Mouse (Mus musculus) embryonic facial prominence, embryonic 13.5 days (tissue): ENCODE data around the gene Ndufs8. TPM values are rescaled to one million over a fixed set of nuclear protein-coding genes. Genes with fewer than 3 reads are reported as not detected.

Experiments
- ATAC-seq: fragments of 200-750 bp; cut with Nextera tagmentation; 2 replicates; pipeline ENCODE4 v1.8.0; 2017; ENCODE audit warnings: low read depth; ENCODE audit not compliant: insufficient number of reproducible peaks, insufficient read depth, low FRiP score, low TSS enrichment
- H3K27ac ChIP-seq: fragments of 300-500 bp; sonication (generic); 2 replicates; pipeline ENCODE4 v1.5.1; 2015; ENCODE audit warnings: moderate library complexity, mild to moderate bottlenecking, inconsistent platforms
- H3K27me3 ChIP-seq: fragments of 300-500 bp; sonication (generic); 2 replicates; pipeline ENCODE4 v1.6.1; 2015; ENCODE audit warnings: mild to moderate bottlenecking, inconsistent platforms
- H3K36me3 ChIP-seq: fragments of 300-500 bp; sonication (generic); 2 replicates; pipeline ENCODE4 v1.6.1; 2015; ENCODE audit warnings: mild to moderate bottlenecking, inconsistent platforms
- H3K4me1 ChIP-seq: fragments of 300-500 bp; sonication (generic); 2 replicates; pipeline ENCODE4 v1.6.1; 2015; ENCODE audit warnings: inconsistent platforms
- H3K4me2 ChIP-seq: fragments of 300-500 bp; sonication (generic); 2 replicates; pipeline ENCODE4 v1.6.1; 2015; ENCODE audit warnings: moderate library complexity, mild to moderate bottlenecking, inconsistent platforms
- H3K4me3 ChIP-seq: fragments of 300-500 bp; sonication (generic); 2 replicates; pipeline ENCODE4 v1.5.1; 2015; ENCODE audit warnings: mild to moderate bottlenecking, inconsistent platforms
- H3K9ac ChIP-seq: fragments of 300-500 bp; sonication (generic); 2 replicates; pipeline ENCODE4 v1.6.1; 2015; ENCODE audit warnings: mild to moderate bottlenecking, inconsistent platforms
- H3K9me3 ChIP-seq: fragments of 300-500 bp; sonication (generic); 2 replicates; pipeline ENCODE4 v1.6.1; 2016; ENCODE audit warnings: inconsistent platforms
- WGBS: fragments of 180-500 bp; shearing (Covaris S2); methylation state at CpG from one replicate; pipeline ENCODE4 v1.1.7; 2015; ENCODE audit warnings: mixed read lengths; 5-methylcytosine and 5-hydroxymethylcytosine counted together
- polyA plus RNA-seq: library from polyadenylated mRNA; unstranded; fragments of >200 nt; fragmentation: Nextera tagmentation; extraction: Ambion mirVana; gene quantifications from 2 replicates; pipeline ENCODE4 v1.2.1, GENCODE M21; 2015

Ndufs8 gene
- polyA plus RNA-seq, 1 experiment from 2014 or later = 278 TPM

GRCm38 (mm10) chr19:3880054-3880848 lies 32.3 kb downstream of the Ndufs8 start:
- no peak overlapping the region for H3K4me2 ChIP-seq
- no peak overlapping the region for H3K9ac ChIP-seq
- H3K27ac ChIP-seq = no peak overlapping the region
- no peaks in the 10 kb centered on the region for H3K9me3 ChIP-seq
- no peaks in the 10 kb centered on the region for H3K27me3 ChIP-seq
- WGBS = 82% methylated on average over 6 of the region's 6 CpGs
- H3K4me1 ChIP-seq = 0 out of 2 replicates have a peak, but pooled peaks cover 5% of the 10 kb centered on the region
- ATAC-seq = no peak
- H3K4me3 ChIP-seq = no peak overlapping the region
- peaks cover 29% of the 10 kb centered on the region for H3K36me3 ChIP-seq

- peaks cover 17% of the 10 kb centered on the region for H3K36me3 ChIP-seq
- no peak overlapping the region for H3K27ac ChIP-seq
- no peaks in the 10 kb centered on the region for H3K27me3 ChIP-seq
- 73% methylated on average over 7 of the region's 7 CpGs for WGBS
- peaks cover 25% of the 10 kb centered on the region for H3K4me1 ChIP-seq
- no peak overlapping the region for H3K4me2 ChIP-seq
- no peak overlapping the region for H3K4me3 ChIP-seq
- ATAC-seq = no peak
- no peaks in the 10 kb centered on the region for H3K9me3 ChIP-seq
- H3K9ac ChIP-seq = no peak overlapping the region
These were observed 37.5 kb downstream of the Ndufs8 start for GRCm38 (mm10) chr19:3875045-3875444.

DNA sequence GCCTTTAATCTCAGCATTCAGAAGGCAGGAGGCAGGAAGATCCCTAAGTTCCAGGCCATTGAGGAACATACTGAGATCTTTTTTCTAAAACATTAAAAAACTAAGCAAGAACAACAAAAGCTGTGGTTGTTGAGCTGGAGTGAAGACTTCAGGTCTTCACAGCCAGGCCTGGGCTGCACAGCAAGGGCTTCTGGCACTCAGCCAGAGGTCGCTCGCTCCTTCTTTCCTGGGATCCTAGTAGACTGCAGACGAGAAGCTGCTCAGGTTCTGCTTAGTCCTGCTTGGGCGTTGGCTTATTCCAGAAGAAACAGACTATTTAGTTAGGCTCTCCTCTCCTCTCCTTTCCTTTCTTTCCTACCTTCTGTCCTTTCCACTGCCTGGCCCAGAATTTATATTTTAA lies 40.2 kb downstream of the Ndufs8 start:
- 66% methylated on average over 4 of the region's 4 CpGs for whole genome bisulfite sequencing
- peaks cover 15% of the 10 kb centered on the region for H3K36me3 ChIP-seq
- H3K9ac ChIP-seq = no peak overlapping the region
- no peaks in the 10 kb centered on the region for H3K9me3 ChIP-seq
- no peak overlapping the region for H3K4me3 ChIP-seq
- H3K4me2 ChIP-seq = no peak overlapping the region
- H3K27me3 ChIP-seq = no peaks in the 10 kb centered on the region
- peaks cover 39% of the 10 kb centered on the region for H3K4me1 ChIP-seq
- ATAC-seq = no peak
- no peak overlapping the region for H3K27ac ChIP-seq

DNA sequence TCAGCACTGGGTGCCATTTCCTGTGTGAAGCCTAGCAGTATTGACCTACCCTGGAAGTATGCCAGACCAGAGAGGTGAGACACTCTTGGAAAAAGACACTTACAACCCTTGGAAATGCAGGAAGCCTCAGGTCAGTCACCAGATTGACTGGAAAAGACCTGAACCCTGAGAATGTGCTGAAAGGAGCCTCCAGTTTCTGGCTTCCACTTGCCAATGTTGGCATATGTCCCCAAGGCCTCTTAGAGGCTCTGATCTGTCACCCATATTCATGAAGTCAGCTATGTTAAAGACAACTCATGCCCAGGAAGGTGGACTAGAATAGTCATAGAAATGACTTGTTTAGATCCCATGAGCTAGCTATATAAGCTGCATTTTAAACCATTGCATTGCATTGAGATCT lies 41.1 kb downstream of the Ndufs8 start:
- no peak overlapping the region for H3K9ac ChIP-seq
- no peaks in the 10 kb centered on the region for H3K27me3 ChIP-seq
- no peak overlapping the region for H3K4me2 ChIP-seq
- peaks cover 39% of the 10 kb centered on the region for H3K4me1 ChIP-seq
- H3K36me3 ChIP-seq = peaks cover 14% of the 10 kb centered on the region
- H3K4me3 ChIP-seq = no peak overlapping the region
- no peak for ATAC-seq
- no peak overlapping the region; the same call in 1 of the 2 replicates for H3K27ac ChIP-seq
- no peaks in the 10 kb centered on the region for H3K9me3 ChIP-seq

- H3K9me3 ChIP-seq = no peaks in the 10 kb centered on the region
- peaks cover 30% of the 10 kb centered on the region for H3K4me1 ChIP-seq
- ATAC-seq = no peak
- H3K4me2 ChIP-seq = no peak overlapping the region
- no peaks in the 10 kb centered on the region for H3K27me3 ChIP-seq
- WGBS = 40% methylated on average over 1 of the region's 1 CpGs
- no peak overlapping the region for H3K4me3 ChIP-seq
- H3K36me3 ChIP-seq = peaks cover 24% of the 10 kb centered on the region
- no peak overlapping the region for H3K9ac ChIP-seq
- peak overlapping the region; percentile 80 for H3K27ac ChIP-seq
These were observed 44.3 kb downstream of the Ndufs8 start for GRCm38 (mm10) chr19:3868290-3868689.

GRCm38 (mm10) chr19:3864960-3865359 lies 47.6 kb downstream of the Ndufs8 start:
- Histone ChIP-seq H3K36me3 (peaks cover 29% of the 10 kb centered on the region), H3K27me3 (no peaks in the 10 kb centered on the region), H3K9ac (no peak overlapping the region), H3K9me3 (0 out of 2 replicates have a peak, but pooled peaks cover 3% of the 10 kb centered on the region), H3K4me1 (peaks cover 13% of the 10 kb centered on the region), H3K4me2 (no peak overlapping the region), H3K27ac (no peak overlapping the region), H3K4me3 (no peak overlapping the region)
- no peak for ATAC-seq
- WGBS = 91% methylated on average over 2 of the region's 2 CpGs

- Histone ChIP-seq H3K4me3 (no peak overlapping the region), H3K9me3 (0 out of 2 replicates have a peak, but pooled peaks cover 3% of the 10 kb centered on the region), H3K4me1 (0 out of 2 replicates have a peak, but pooled peaks cover 2% of the 10 kb centered on the region), H3K36me3 (peaks cover 29% of the 10 kb centered on the region), H3K27ac (no peak overlapping the region), H3K4me2 (no peak overlapping the region), H3K27me3 (no peaks in the 10 kb centered on the region), H3K9ac (no peak overlapping the region)
- WGBS = 84% methylated on average over 2 of the region's 2 CpGs
- no peak for ATAC-seq
These were observed 49.9 kb downstream of the Ndufs8 start for GRCm38 (mm10) chr19:3862713-3863112.

Other genes with a start within 250 kb of the Ndufs8 start
- 7.3 and 7.9 TPM in 2 replicates for gene Lrp5, start 226.2 kb downstream of the Ndufs8 start, polyA plus RNA-seq
- gene 1810055G02Rik, start 204.5 kb downstream of the Ndufs8 start, polyA plus RNA-seq = 47.5 and 47.6 TPM in 2 replicates
- 34.1 and 36.0 TPM in 2 replicates for gene Kmt5b, start 145.4 kb downstream of the Ndufs8 start, polyA plus RNA-seq
- 54.8 and 56.5 TPM in 2 replicates for gene Chka, start 61.0 kb downstream of the Ndufs8 start, polyA plus RNA-seq
- gene Tcirg1, start 5.6 kb downstream of the Ndufs8 start, polyA plus RNA-seq = 53.7 and 58.0 TPM in 2 replicates
- 1.6 and 1.7 TPM in 2 replicates for gene Aldh3b1, start 17.0 kb upstream of the Ndufs8 start, polyA plus RNA-seq
- 15.8 and 16.6 TPM in 2 replicates for gene Unc93b1, start 22.4 kb upstream of the Ndufs8 start, polyA plus RNA-seq
- gene Aldh3b3, start 45.9 kb upstream of the Ndufs8 start, polyA plus RNA-seq = 0.24 TPM in 1 of 2 replicates, not detected in the other
- 7.9 and 8.2 TPM in 2 replicates for gene Aldh3b2, start 59.6 kb upstream of the Ndufs8 start, polyA plus RNA-seq
- gene Acy3, start 73.8 kb upstream of the Ndufs8 start, polyA plus RNA-seq = 3.1 and 3.7 TPM in 2 replicates
- gene Tbx10, start 80.0 kb upstream of the Ndufs8 start, polyA plus RNA-seq = not detected in 2 replicates
- 36.5 and 37.8 TPM in 2 replicates for gene Nudt8, start 87.8 kb upstream of the Ndufs8 start, polyA plus RNA-seq
- 5.6 and 6.5 TPM in 2 replicates for gene Gm49405, start 87.9 kb upstream of the Ndufs8 start, polyA plus RNA-seq
- 7.3 and 8.1 TPM in 2 replicates for gene Doc2g, start 90.5 kb upstream of the Ndufs8 start, polyA plus RNA-seq
- gene Ndufv1, start 100.0 kb upstream of the Ndufs8 start, polyA plus RNA-seq = 178 and 206 TPM in 2 replicates
- 535 and 609 TPM in 2 replicates for gene Gstp1, start 125.2 kb upstream of the Ndufs8 start, polyA plus RNA-seq
- gene Gstp2, start 133.2 kb upstream of the Ndufs8 start, polyA plus RNA-seq = 1.2 and 3.4 TPM in 2 replicates
- 0.32 and 0.41 TPM in 2 replicates for gene Gstp3, start 146.8 kb upstream of the Ndufs8 start, polyA plus RNA-seq
- not detected in 2 replicates for gene Cabp2, start 168.8 kb upstream of the Ndufs8 start, polyA plus RNA-seq
- gene Cdk2ap2, start 184.4 kb upstream of the Ndufs8 start, polyA plus RNA-seq = 55.6 and 62.3 TPM in 2 replicates
- 6.4 and 8.3 TPM in 2 replicates for gene Pitpnm1, start 187.2 kb upstream of the Ndufs8 start, polyA plus RNA-seq
- 97.6 and 107 TPM in 2 replicates for gene Aip, start 213.1 kb upstream of the Ndufs8 start, polyA plus RNA-seq
- gene Gpr152, start 227.0 kb upstream of the Ndufs8 start, polyA plus RNA-seq = not detected in 2 replicates
- gene Cabp4, start 231.3 kb upstream of the Ndufs8 start, polyA plus RNA-seq = not detected in 2 replicates
- gene Coro1b, start 235.8 kb upstream of the Ndufs8 start, polyA plus RNA-seq = 129 and 150 TPM in 2 replicates
- gene Ptprcap, start 240.8 kb upstream of the Ndufs8 start, polyA plus RNA-seq = 2.8 and 3.0 TPM in 2 replicates